Mouse (Mus musculus) heart, adult 18-20 months (tissue): ENCODE results near the gene Asna1. TPM values are rescaled to one million over a fixed set of nuclear protein-coding genes. Genes with fewer than 3 reads are reported as not detected.

Experiments used
- DNase-seq, 2 experiments: peaks; one replicate each; pipeline ENCODE4 v3.0.0; 2021 to 2022; ENCODE audit warnings: mixed read lengths in 1 of 2
- microRNA-seq, 2 experiments: library from miRNA; unstranded; fragments of <30 nt; microRNA quantifications; one replicate each; pipeline ENCODE4 v1.2.0; 2022
- total RNA-seq, 2 experiments: library from RNA; stranded (reverse); gene quantifications; 2 replicates each; pipeline ENCODE4 v1.2.3; 2021

The Asna1 gene
- total RNA-seq, 2 experiments from 2014 or later, result 64.7 to 67.3 TPM

DNA sequence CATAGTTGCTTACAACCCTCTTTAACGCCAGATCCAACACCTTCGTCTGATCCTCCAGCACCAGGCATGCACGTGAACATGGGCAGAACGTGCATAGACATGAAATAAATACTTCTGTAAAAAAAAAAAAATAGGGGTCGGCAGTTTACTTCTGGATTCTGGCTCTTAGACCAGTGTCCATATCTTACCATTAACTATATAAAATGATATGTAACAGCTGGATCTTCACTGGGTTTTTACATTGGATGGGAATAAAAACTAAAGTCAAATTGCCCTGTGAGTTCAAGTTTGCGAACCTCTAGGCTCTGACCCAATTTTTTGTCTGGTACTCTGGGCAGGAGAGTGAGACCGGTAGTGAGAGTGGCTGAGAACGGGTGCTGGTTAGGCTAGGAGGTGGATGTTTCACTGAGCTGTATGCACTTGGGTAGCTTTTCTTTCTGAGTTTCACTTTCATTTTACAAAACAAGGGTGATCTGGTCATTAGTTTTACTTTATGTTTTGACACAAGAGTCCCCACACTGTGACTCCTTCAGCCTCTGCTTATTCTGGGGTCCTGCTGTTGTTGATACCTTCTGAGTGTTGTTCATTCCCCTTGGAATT lies 50.4 kb downstream of the Asna1 start:
- DNase-seq, result no peak

DNA sequence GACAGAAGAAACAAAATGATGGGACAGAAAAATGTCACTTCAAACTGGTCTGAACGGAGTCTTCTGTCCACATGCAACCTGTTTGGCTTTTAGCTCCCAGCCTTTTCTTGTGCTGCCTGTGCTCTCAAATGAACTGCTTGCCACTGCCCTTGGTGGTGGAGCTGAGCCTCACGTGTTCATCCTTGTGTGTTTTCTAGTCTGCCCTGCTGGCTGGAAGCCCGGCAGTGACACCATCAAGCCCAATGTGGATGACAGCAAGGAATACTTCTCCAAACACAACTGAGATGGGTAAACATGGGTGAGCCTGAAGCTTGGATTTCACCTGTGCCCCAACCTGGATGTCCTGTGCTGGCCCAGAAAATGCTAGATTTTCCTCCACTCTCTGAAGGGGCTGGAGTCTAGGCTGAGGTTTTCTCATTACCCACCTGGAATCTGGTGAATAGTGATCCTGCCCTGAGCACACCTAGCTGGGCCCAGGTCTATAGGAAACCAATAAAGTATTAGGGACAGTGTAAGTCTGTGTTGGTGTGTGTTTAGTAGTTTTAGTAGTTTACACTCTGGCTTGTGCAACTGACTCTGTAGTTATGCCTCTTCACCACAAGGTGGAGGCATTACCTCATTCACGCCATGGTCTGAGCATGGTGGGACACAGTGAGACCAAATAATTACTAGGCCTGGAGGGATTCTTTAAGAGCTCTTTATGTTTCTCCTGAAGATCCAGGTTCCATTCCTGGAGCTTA lies 51.1 kb downstream of the Asna1 start:
- peak; percentile 80 to 83 for DNase-seq

- DNase-seq, result no peak
These were observed 52.0 kb downstream of the Asna1 start for GRCm38 (mm10) chr8:84973079-84973478.

GRCm38 (mm10) chr8:84970913-84971312 lies 54.2 kb downstream of the Asna1 start:
- no peak for DNase-seq

- no peak for DNase-seq
These were observed 54.8 kb downstream of the Asna1 start for GRCm38 (mm10) chr8:84970135-84970790.

DNA sequence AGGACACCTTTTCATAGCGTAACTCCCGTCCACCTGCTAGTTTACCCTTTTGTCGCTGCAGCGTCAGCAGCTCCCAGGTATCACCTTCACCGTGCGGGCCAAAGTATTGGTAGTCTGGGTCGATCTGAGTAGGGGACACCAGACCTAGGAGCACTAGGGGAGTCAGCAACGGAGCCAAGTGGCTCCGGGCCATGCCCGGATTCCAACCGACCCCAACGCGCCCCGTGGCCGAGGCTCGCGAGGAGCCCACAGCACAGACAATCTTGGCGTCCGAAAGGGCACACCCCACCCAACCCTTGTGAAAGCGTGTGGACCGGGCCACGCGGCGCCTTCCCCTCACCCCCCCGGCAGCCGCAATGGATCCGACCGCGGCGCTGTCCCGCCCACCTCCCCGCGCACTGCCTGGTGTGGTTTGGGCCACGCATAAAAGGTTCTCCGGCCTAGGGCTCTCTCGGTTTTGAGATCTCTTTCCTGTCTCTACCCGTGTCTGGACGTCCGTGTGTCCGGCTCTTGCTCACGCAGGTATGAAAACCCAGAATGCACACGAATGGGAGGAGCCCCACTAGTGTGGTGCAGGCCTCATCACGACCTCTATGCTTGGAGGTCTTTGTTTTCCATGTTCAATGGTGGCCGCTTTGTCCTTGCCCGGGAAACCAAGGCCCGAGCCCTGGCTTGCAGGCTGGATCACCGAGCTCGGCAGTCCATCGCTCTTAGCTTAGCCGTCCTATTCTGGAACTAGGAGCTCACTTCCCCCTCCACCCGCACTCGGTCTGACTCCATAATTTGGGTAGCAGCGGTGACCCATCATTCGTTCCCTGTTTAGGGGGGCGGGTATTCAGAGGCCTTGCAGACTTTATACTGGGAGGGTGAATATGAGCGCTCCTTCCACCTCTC lies 55.6 kb downstream of the Asna1 start, which contains the start of the genes Gm49661, Prdx2 and Rnaseh2a:
TSS of gene Gm49661 (minus strand) at position 193 of the 894 bp plus-strand sequence.
TSS of gene Prdx2 (plus strand) at position 347 of the 894 bp plus-strand sequence.
TSS of gene Rnaseh2a (minus strand) at position 527 of the 894 bp plus-strand sequence.
- DNase-seq, result peak; percentile 80 to 86

DNA sequence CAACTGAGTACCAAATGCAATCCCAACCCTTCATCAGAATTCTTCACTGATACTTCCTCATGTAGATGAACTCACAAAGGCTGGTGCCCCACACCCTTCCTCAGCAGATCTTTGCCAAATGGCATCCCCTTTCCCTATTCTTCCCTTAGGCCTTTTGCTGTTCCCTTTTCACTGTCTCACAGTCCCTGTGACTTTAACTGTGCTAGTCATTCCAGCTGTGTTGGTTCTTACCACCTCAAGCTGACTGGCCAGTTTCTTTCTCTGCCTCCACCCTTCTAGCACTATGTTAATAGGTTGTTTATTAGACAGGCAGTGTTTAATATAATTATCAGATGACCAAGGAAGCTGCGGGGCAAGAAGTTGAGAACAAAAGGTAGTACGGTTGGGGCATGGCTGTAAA lies 56.4 kb downstream of the Asna1 start:
- peak; percentile 23 to 46 for DNase-seq

Small RNA genes lying within 50 kb of the gene (microRNA-seq; reads per million reads assigned to microRNA genes)
- gene Mir7070, result 0.76 to 1.1 reads per million in 2 experiments

Other genes starting within 250 kb of the Asna1 start
- gene Nfix, start 224.9 kb downstream of the Asna1 start, total RNA-seq, result 100 to 1,000 TPM; 250 to 260 TPM
- gene Dand5, start 202.5 kb downstream of the Asna1 start, total RNA-seq, result 10 to 100 TPM; 10.0 to 13.2 TPM
- gene Gadd45gip1, start 193.8 kb downstream of the Asna1 start, total RNA-seq, result 10 to 100 TPM; 31.5 to 35.7 TPM
- gene Rad23a, start 184.6 kb downstream of the Asna1 start, total RNA-seq, result 10 to 100 TPM; 88.5 to 96.7 TPM
- 100 to 1,000 TPM; 297 to 306 TPM for gene Calr, start 178.3 kb downstream of the Asna1 start, total RNA-seq
- 10 to 100 TPM; 22.6 to 22.9 TPM for gene Farsa, start 168.3 kb downstream of the Asna1 start, total RNA-seq
- gene Syce2, start 153.2 kb downstream of the Asna1 start, total RNA-seq, result 1 to 10 TPM; 4.4 to 4.9 TPM
- 10 to 100 TPM; 79.9 to 84.2 TPM for gene Gcdh, start 131.4 kb downstream of the Asna1 start, total RNA-seq
- gene Klf1, start 123.4 kb downstream of the Asna1 start, total RNA-seq, result not detected
- gene Dnase2a, start 116.7 kb downstream of the Asna1 start, total RNA-seq, result 10 to 100 TPM in 1 of 2 experiments, 1 to 10 TPM in 1; 9.5 to 11.0 TPM
- gene Mast1, start 87.9 kb downstream of the Asna1 start, total RNA-seq, result under 1 TPM; 0.10 TPM
- not detected for gene Rtbdn, start 78.3 kb downstream of the Asna1 start, total RNA-seq
- gene Gm49661, start 55.8 kb downstream of the Asna1 start, total RNA-seq, result 1 to 10 TPM in 1 of 2 experiments, not detected in 1; 2.3 TPM
- gene Prdx2, start 55.7 kb downstream of the Asna1 start, total RNA-seq, result 100 to 1,000 TPM; 648 to 740 TPM
- gene Rnaseh2a, start 55.5 kb downstream of the Asna1 start, total RNA-seq, result 10 to 100 TPM; 45.6 to 48.4 TPM
- gene Junb, start 46.6 kb downstream of the Asna1 start, total RNA-seq, result 10 to 100 TPM; 11.0 to 13.9 TPM
- gene Hook2, start 34.7 kb downstream of the Asna1 start, total RNA-seq, result 1 to 10 TPM; 2.7 TPM
- gene Best2, start 10.8 kb downstream of the Asna1 start, total RNA-seq, result not detected
- 10 to 100 TPM; 84.5 to 87.7 TPM for gene Trir, start 1.5 kb upstream of the Asna1 start, total RNA-seq
- 10 to 100 TPM; 24.1 to 31.2 TPM for gene Tnpo2, start 11.6 kb upstream of the Asna1 start, total RNA-seq
- 1 to 10 TPM; 2.7 to 3.2 TPM for gene Fbxw9, start 34.8 kb upstream of the Asna1 start, total RNA-seq
- gene Gm5741, start 42.7 kb upstream of the Asna1 start, total RNA-seq, result not detected
- gene Dhps, start 46.5 kb upstream of the Asna1 start, total RNA-seq, result 10 to 100 TPM; 36.5 to 36.6 TPM
- 10 to 100 TPM; 42.1 to 47.3 TPM for gene Wdr83os, start 55.5 kb upstream of the Asna1 start, total RNA-seq
- 10 to 100 TPM; 28.7 to 34.6 TPM for gene Wdr83, start 56.0 kb upstream of the Asna1 start, total RNA-seq
- gene Man2b1, start 58.0 kb upstream of the Asna1 start, total RNA-seq, result 10 to 100 TPM; 27.6 to 27.7 TPM
- gene Zfp791, start 97.8 kb upstream of the Asna1 start, total RNA-seq, result 1 to 10 TPM; 1.7 to 2.4 TPM
- gene Cks1brt, start 126.6 kb upstream of the Asna1 start, total RNA-seq, result not detected
- gene Olfr371, start 200.7 kb upstream of the Asna1 start, total RNA-seq, result not detected